Mouse (Mus musculus) neural tube, embryonic 10.5 days (tissue): Measurements from ENCODE around the gene Icosl.
"Not testable (repeated sequence)": the region's sequence is repeated elsewhere in the genome, so short reads cannot be mapped to it uniquely, and the experiment has no call there.

Experiments
- DNase-seq: peaks from one replicate; pipeline ENCODE4 v3.0.0-alpha.2; 2017; ENCODE audit warnings: low spot score; ENCODE audit errors: extremely low spot score

Gene Icosl

DNA sequence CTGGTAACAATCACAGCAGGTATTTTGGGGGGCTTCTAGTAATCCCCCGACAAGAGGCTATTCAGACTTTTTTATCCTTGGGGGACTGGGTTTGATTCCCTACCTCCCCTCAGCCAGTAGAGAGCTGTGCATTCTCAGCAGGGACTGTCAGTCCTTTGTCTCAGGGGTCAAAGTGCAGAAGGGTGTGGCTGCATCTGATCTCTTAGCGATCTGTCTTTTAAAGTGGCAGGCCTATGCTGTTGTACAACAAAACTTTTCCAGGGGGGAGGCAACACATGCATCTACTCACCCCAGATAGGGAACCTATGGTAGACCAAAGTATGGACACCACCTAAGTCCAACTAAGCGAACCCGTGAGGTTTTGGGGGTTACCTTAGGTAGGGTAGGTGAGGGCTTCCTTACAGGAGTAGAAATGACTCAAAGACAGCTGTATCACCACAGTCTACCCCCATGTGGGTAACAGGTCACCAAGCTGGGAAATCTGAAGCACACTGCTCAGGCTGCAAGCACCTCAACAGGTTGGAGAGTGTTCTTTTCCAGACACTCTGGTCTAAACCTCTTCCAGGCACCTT lies 45.5 kb downstream of the Icosl start:
- DNase-seq: no peak

DNA sequence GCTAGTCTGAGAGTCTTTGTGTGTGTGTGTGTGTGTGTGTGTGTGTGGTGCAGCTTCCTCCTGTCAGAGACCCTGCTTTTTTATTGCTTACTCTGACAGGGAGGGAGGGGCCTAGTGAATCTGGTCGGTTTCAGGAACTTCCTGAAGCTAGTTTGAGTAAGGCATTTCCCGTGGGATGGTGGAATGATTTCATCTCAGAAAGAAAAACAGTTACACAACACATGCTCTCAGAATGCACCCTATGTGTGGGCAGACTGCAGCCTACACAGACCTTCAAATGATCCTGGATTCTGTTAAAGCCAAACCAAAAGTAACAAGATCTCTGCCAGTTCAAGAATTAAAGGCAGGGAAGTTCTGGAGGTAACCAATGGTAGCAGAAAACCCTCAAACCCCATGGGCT lies 46.1 kb downstream of the Icosl start:
- DNase-seq: no peak

DNA sequence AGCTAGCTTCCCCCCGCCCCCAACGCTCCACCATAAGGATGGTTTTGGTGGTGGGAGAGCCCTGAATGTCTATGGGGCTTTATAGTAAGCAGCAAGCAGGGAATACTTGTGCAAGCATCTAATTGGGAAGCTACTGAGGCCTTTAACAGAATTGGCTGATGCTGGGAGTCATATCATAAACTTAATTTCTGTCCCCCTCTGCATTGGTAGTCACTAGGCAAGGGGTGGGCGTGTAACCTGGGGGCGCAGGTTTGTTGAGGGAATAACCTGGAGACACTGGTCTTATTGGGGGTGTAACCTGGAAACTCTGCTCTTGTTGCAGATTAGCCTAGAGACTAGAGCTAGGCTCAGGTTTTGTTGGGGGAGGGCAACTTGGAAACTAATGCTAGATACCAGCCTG lies 50.3 kb downstream of the Icosl start:
- DNase-seq: no peak

DNA sequence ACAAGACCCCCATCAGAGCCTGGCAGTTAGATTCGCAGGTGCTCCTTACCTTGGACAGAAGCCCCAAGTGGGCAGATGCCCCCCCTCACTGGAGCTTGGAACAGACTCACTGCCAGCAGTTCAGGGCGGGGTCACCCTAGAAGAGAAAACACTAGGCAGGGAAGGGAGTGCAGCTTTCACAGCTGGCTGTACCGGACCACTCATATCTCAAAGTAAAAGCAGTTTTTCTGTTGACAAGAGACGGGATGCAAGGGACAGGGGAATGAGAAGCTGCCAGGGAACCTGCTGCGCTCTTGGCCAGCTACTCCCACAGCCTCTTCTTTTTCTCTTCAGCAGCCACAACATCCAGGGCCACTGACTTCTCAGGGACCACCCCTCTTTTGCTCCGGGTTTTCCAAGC lies 55.0 kb downstream of the Icosl start:
- not testable (repeated sequence) for DNase-seq

DNA sequence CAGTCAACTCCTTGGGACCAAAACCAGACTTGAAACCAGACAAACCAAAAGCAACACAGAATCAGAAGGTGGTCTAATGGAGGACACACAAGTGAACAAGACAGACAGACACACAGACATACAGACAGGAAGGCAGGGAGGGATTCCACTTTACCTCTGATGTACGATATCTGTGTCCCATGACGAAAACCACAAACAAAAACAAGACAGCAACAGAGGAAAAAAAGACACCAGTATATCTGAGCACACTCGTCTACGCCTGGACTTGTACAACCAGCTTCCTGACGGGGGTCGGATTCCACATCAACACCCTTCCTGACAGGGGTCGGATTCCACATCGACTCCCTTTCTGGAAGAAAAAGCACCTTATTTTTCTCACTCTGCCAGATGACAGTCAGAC lies 56.0 kb downstream of the Icosl start:
- DNase-seq: not testable (repeated sequence)

DNA sequence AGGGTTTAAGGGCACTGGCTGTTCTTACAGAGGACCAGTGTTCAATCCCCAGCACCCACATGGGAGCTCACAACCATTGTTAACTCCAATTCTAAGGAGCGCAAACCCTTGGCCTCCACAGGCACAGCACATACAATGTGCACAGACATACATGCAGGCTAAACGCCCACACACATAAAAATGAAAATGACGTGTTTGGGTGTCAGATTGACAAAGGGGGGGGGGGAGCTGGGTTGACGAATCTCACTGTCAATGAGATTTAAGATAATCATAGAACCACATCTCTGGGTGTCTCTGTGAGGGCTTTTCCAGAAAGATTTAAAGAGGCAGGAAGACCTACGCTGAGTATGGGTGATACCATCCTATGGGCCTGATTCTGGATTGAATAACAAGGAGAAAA lies 57.2 kb downstream of the Icosl start:
- no peak for DNase-seq

DNA sequence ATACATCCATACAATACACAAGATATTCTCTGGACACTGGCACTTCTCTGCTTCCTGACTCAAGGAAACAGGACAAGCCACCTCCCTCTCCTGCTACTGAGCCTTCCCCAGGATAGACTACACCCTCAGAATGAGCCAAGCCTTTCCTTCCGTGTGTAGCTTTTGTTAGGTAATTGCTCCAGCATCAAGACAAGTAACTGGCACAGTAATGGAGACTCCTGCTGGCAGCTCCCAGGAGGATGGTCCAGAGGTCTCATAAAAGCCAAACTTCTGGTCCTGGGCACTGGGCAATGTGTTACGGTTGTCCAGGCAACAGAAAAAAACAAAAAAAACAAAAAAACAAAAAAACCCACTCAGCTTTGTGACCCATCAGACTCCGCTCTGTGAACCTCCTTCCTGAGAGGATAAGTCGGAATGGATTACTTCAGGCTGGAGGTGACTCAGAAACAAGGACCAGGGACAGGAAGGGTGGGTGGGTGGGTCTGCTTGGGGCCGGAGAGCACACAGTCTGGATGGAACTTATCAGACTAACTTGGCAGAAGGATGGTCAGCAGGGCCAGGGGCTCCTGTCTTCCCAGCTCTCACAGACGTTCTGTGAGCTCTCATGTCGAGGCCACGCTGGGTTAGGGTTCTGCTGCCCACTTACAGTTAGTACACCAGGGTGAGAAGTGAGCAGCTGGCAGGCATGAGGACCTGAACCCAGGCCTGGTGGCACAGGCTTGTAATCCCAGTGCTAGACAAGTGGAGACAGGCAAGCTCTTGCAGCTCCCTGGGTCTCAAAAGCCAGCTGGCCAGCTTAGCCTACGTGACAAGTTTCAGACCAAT lies 58.2 kb downstream of the Icosl start:
- no peak for DNase-seq

DNA sequence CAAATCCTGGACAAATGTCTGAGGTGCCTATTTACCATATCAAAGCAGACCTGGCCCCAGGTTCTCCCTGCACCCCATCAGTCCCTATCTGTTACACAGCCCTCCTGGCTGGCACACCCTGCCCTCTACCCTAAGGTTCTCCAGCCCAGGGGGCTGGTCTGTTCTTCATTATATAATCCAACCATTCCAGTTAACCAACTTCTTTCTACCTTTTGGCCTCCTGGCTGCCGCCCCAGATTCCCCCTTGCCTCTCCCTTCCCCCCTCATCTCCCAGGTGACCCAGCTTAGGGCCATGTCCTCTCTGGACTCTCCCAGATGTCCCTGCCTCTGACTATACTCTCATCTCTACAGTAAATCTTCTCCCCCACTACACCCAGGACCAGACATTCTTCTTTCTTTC lies 58.8 kb downstream of the Icosl start:
- no peak for DNase-seq

DNA sequence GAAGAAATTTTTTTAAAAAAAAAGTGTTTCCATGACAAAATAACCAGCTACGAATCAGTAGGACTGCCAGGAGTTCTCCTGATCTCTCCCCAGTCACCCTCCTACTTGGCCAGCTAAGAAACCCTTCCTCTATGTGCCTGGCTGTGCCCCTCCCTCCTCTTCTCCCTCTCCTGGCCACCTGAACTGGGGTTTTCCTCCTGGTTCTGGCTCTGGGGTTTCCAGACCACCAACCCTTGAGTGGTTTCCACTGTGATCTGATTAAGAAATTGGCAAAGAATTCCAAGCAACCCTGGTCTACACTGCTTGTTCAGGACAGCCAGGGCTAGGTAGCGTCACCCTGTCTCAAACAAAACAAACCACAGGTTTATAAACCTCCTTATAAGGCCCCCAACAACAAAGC lies 59.5 kb downstream of the Icosl start:
- DNase-seq: no peak

DNA sequence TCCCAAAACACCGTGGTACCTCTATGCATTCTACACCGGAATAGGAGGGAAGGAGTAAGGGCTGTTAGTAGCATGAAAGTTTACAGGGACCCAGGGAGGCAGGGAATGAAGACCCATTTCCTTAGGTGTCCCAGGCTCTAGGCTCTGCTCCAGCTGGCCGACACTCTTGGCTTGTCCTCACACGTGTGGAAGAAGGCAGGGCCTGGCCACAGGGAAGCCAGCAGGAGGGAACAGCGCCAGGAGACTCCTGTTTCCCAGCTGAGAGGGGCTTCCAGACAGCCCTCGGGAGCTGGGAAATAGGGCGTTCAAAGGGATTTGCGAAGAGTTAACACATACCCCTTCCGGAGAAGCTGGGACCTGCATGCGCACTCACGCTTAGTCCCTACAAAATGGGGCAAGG lies 60.3 kb downstream of the Icosl start:
- DNase-seq: no peak

DNA sequence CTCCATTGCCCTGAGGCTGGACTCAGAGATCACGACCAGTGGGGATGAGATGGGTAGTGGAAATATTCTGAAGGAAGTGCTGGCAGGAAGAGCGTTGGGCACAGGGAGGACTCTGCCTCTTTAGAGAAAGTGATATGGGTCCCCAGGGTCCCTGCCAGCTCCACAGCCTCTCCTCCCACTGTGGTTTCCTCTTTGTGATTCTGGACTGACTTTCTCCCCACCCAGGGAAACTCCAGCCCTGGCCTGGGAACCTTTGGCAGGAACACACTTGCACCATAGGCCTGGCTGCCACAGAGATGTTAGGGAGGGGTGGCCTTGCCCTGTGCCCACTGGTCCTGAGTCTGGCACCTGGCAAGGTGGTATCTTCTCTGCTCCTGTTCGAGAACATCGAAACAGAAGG lies 60.9 kb downstream of the Icosl start:
- DNase-seq: no peak
